Mouse (Mus musculus): ENCODE measurements at regions not wholly inside any gene's neighbourhood (a gene's known extent, or its start where the extent isn't known, plus 50 kb on each side); places are given as distances from the start of the nearest gene placed in this dataset.

GRCm38 (mm10) chr3:148559752-148560460, 430.4 kb downstream of the Adgrl2 start:
- DNase-seq (ENCODE audit: low spot score in 2 of 2), result no peak

- DNase-seq (ENCODE audit: low spot score in 2 of 2), result no peak
These were observed 431.7 kb downstream of the Adgrl2 start for GRCm38 (mm10) chr3:148558592-148559157.

GRCm38 (mm10) chr3:148555324-148555723, 435.0 kb downstream of the Adgrl2 start:
- no peak for DNase-seq (ENCODE audit: low spot score in 2 of 2)

GRCm38 (mm10) chr3:148550716-148551115, 439.6 kb downstream of the Adgrl2 start:
- DNase-seq (ENCODE audit: low spot score in 2 of 2), result no peak

GRCm38 (mm10) chr3:148544929-148545328, 445.4 kb downstream of the Adgrl2 start:
- DNase-seq (ENCODE audit: low spot score in 2 of 2), result no peak

- no peak for DNase-seq (ENCODE audit: low spot score in 2 of 2)
These were observed 448.1 kb downstream of the Adgrl2 start for GRCm38 (mm10) chr3:148542217-148542616.

- DNase-seq (ENCODE audit: low spot score in 2 of 2), result no peak
These were observed 452.6 kb downstream of the Adgrl2 start for GRCm38 (mm10) chr3:148537669-148538271.

- DNase-seq (ENCODE audit: low spot score in 2 of 2), result no peak
These were observed 460.5 kb downstream of the Adgrl2 start for GRCm38 (mm10) chr3:148529893-148530292.

- no peak for DNase-seq (ENCODE audit: low spot score in 2 of 2)
These were observed 480.0 kb downstream of the Adgrl2 start for GRCm38 (mm10) chr3:148510381-148510780.

GRCm38 (mm10) chr3:148504928-148505327, 485.4 kb downstream of the Adgrl2 start:
- no peak for DNase-seq (ENCODE audit: low spot score in 2 of 2)

GRCm38 (mm10) chr3:148503432-148503831, 486.9 kb downstream of the Adgrl2 start:
- no peak for DNase-seq (ENCODE audit: low spot score in 2 of 2)

- DNase-seq (ENCODE audit: low spot score in 2 of 2), result no peak
These were observed 488.6 kb downstream of the Adgrl2 start for GRCm38 (mm10) chr3:148501801-148502200.

GRCm38 (mm10) chr3:148496672-148497071, 493.7 kb downstream of the Adgrl2 start:
- no peak for DNase-seq (ENCODE audit: low spot score in 2 of 2)

- DNase-seq (ENCODE audit: low spot score in 2 of 2), result no peak
These were observed 499.1 kb downstream of the Adgrl2 start for GRCm38 (mm10) chr3:148491287-148491686.

GRCm38 (mm10) chr3:148489201-148489600, 501.2 kb downstream of the Adgrl2 start:
- DNase-seq (ENCODE audit: low spot score in 2 of 2), result no peak

- no peak for DNase-seq (ENCODE audit: low spot score in 2 of 2)
These were observed 502.4 kb downstream of the Adgrl2 start for GRCm38 (mm10) chr3:148487949-148488348.

- DNase-seq (ENCODE audit: low spot score in 2 of 2), result no peak
These were observed 514.5 kb downstream of the Adgrl2 start for GRCm38 (mm10) chr3:148475862-148476261.

GRCm38 (mm10) chr3:148472943-148473444, 517.4 kb downstream of the Adgrl2 start:
- DNase-seq (ENCODE audit: low spot score in 2 of 2), result no peak

- no peak for DNase-seq (ENCODE audit: low spot score in 2 of 2)
These were observed 524.9 kb downstream of the Adgrl2 start for GRCm38 (mm10) chr3:148465456-148465855.

- no peak for DNase-seq (ENCODE audit: low spot score in 2 of 2)
These were observed 527.6 kb downstream of the Adgrl2 start for GRCm38 (mm10) chr3:148462791-148463190.

GRCm38 (mm10) chr3:148448888-148449287, 541.5 kb downstream of the Adgrl2 start:
- no peak for DNase-seq (ENCODE audit: low spot score in 2 of 2)

GRCm38 (mm10) chr3:148448465-148448864, 541.9 kb downstream of the Adgrl2 start:
- no peak for DNase-seq (ENCODE audit: low spot score in 2 of 2)

- no peak for DNase-seq (ENCODE audit: low spot score in 2 of 2)
These were observed 543.5 kb downstream of the Adgrl2 start for GRCm38 (mm10) chr3:148446845-148447244.

All from right cerebral cortex, postnatal 36 days (tissue).